Mouse (Mus musculus) lung, postnatal 4 days (tissue): Measurements from ENCODE around the gene Pde7b.

Experiments
- DNase-seq, 2 experiments: peaks; one replicate each; pipeline ENCODE4 v3.0.0; 2021

Gene Pde7b

DNA sequence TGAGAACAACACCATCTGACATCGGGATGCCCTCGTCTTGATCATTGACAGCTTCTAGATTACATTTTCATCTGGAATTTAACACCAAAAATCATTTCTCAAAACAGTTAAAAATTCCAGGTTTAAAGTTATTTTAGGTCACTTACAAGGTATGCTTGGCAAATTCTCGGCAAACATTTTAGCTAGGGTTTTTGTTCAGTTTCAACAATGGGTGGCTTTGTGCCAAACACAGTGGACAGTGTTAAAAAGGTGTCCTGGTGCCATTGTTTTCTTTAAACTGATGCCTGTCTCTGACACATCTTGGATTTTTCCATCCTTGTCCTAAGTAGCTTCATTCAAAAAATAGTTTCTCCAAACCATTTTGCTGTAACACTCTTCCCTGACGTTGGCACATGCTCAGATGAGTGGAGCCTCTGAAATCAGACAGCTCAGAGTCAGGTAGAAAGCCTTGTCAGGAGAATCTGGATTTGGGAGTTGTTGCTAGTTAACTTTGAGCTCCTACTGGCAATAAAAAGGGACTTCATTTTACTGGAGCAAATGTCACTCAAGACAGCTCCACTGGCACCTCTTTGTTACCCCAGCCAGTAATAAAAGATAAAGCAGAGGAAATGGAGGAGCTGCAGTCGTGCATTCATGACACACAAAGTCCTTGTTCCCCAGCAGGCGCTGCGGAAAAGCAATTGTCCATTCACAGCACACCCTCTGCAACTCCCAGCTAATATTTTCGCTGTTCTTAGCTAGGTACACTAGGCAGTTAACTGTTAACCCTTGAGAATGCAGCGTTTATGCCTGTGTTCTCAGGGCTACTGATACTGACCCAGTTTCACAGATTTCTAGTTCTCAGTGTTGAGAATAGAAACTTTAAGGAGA lies 2.0 kb downstream of the Pde7b start:
- peak in 1 of 2 experiments; percentile 12 for DNase-seq

DNA sequence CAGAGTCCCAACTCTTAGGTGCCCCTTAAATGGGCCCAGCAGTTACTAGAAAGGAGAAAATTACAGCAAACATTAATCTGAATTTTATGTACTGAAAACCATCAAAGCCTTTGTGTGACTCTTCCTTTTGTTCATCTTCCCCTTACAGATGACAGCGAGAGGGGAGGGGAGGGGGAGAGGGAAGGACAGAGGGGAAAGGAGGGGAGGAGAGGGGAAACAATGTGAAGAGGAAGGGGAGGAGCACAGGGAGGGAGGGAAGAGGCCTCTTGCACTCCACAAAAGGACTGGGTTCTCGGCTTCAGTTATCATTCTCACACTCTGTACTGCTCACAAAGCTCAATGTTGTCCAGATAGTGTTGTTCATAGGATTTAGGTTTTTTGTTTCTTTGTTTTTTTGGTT lies 5.7 kb downstream of the Pde7b start:
- DNase-seq, result no peak

DNA sequence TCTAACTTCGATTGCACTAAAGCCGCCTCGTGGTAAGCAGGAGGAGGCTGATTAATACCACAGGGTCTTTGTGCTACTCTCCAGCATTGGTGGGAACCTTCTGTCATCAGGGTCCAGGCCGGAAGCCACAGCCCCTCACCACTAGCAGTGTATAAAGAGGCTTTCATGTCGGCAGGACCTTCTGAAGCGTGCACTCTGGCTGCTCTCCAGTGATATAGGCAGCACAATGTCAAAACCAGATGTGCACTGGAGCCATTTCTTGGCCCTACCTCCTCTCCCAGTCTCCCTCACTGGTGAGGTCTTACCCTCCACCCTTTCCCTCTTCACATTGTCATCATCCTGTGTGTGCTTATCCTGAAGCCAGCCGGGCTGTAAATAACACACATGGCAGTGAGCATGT lies 24.2 kb downstream of the Pde7b start:
- DNase-seq, result no peak

DNA sequence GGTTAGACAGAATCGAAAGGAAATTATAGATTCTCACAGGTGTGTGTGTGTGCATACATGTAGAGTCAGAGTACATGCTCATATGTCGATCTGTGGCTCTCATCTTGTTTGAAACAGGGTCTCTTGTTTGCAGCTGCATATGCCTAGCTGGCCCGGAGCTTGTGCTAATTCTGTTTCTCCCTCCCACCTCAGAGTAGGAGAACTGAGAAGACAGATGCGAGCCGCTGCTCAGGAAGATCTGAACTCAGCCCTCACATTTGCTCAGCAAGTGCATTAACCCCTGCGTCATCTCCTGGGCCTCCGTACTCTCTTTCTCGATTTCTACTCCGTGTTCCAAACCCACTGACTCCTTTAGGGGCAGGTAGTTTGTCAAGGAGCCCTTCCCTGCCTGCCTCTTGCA lies 25.0 kb downstream of the Pde7b start:
- DNase-seq, result no peak

DNA sequence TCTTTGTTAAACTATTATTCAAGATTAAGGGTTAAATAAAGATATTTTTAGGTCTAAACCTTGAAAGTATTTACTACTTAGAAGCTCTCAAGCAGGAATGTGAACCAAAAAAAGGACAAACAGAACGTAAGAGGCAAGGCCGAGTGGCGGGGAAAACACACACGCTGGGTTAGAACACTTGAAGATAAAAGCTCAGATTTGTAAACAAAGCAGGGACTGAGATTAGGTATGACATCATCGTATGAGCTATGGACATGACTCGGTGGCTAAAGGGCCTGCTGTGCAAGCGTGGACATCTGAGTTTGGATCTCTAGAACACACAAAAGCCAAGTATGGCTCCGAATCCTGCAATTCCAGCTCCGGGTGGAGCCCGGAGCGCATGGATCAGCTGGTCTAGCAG lies 29.2 kb downstream of the Pde7b start:
- peak; percentile 35 to 75 for DNase-seq

DNA sequence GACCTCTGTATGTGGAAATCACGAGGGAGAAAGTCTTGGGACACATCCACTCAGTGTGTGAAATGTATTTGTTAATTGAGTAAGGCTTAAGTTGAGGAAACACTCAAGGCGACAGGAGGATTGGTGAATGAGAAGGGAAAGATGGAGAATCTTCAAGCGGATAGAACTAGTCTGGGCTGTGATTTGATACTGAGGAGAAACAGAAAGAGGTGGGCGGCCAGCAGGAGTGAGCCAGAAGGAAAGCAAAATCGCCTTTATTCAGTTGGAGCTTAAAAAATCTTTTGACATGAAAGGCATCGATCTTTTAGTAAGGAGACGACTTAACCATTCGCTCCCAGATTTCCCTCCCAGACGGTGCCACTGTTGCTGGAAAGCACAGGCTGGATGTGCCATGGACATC lies 34.9 kb downstream of the Pde7b start:
- no peak for DNase-seq

DNA sequence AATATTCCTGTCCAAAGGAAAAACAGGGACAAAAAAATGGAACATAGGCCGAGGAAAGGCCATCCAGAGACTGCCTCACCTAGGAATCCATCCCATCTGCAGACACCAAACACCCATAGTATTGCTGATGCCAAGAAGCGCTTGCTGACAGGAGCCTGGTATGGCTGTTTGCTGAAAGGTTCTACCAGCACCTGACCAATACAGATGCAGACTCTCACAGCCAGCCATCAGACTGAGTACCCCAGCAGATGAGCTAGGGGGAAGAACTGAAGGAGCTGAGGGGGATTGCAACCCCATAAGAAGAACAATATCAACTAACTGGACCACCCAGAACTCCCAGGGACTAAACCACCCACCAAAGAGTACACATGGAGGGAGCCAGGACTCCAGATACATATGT lies 40.7 kb downstream of the Pde7b start:
- DNase-seq, result no peak

DNA sequence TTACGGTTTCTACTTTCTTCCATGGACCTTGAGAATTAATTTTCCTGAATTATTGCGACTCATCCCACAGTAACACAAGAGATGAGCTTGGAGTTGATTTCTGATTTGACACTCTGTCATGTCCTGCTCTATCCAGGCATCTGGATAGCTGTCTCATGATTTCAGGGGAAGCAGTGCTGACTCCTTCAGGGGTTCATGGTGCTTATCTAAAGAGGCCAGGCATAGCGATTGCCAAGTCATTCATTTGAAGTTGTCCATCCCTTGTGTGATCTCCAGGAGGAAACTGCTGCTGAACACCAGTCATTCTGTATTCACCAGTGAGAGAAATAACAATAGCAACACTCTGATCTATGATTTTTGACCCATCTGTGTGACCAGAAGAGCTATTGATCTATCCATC lies 43.9 kb downstream of the Pde7b start:
- DNase-seq, result no peak

GRCm38 (mm10) chr10:20675321-20675720 lies 49.6 kb downstream of the Pde7b start:
- DNase-seq, result peak; percentile 60 to 68

DNA sequence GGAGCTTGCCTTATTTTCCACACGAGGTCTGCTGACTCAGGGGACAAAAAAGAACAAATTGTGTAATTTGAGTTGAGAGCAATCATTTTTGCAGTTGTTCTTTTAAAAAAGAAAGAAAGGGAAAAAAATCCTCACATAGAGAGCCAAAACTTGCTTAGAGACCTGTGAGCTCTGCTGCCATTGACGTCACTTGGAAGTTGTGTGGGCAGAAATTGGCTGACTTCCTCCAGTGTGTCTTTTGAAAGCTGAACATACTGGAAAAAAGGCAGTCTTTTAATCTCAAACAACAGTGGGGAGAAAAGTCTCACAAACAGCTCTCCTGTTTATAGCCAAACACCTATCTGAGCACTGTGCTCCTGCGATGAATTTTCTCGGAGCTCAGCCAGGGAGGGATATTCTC lies 51.1 kb downstream of the Pde7b start:
- DNase-seq, result no peak

GRCm38 (mm10) chr10:20672591-20672990 lies 52.3 kb downstream of the Pde7b start:
- DNase-seq, result no peak

- DNase-seq, result no peak
Observed at GRCm38 (mm10) chr10:20671621-20672020, 53.3 kb downstream of the Pde7b start.

DNA sequence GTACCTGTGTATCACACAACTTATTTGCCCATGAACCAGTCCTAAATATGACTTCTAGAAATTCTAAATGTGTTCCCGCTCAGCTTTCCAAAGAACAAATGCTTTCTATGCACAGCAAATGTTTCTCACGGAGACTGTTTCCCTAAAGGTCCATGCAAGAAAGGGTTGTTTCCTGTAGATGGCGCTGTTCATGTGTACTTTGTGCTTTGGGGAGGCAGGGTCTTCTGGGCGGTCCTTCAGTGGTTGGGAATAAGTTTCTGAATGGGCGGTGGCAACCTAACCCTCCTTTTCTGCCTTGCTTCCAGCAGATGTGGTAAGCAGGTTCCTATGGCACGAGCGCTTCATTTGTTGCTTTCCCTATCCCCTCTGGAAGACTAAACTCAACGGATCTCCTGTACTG lies 54.3 kb downstream of the Pde7b start:
- DNase-seq, result no peak

- DNase-seq, result peak in 1 of 2 experiments; percentile 25
Observed at GRCm38 (mm10) chr10:20669467-20669866, 55.4 kb downstream of the Pde7b start.

DNA sequence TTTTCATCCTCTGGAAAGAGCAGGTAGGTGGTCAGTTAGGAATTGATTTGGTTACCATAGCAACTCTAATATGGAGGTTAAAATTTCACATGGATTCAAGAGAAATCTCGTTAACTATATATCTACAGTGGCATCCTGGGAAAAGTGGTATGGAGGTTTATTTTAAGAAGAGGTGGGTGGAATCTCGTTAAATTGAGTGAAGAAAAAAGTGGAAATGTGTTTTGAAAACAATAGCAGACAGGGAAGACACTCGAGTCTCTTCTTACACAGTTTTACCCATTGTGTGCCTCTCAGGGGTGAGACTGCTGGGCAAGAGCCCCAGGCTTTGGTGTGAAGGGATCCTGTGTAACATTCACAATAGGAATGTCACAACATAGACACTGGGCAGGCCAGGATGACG lies 56.3 kb downstream of the Pde7b start:
- DNase-seq, result no peak

- no peak for DNase-seq
Observed at GRCm38 (mm10) chr10:20666655-20667054, 58.2 kb downstream of the Pde7b start.

DNA sequence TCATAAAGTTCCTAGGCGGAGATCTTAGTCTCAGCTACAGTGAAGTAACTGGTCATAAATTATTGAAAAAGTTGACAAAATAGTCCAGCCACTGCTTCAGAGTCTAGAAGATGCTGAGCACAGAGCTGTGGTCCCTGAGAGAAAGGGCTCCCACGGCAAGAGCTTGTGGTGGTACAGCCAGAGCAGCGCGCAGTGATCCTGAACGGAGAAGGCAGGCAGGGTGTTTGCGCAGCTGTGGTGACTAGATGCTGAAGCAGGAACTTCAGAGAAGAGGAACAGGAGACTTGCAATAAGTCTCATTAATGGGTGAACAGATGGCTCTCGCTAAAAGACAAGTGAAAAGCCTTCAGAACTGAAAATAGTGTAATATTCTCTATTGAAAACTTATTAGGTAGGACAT lies 61.9 kb downstream of the Pde7b start:
- no peak for DNase-seq

GRCm38 (mm10) chr10:20661684-20662083 lies 63.2 kb downstream of the Pde7b start:
- DNase-seq, result no peak

GRCm38 (mm10) chr10:20659718-20660117 lies 65.2 kb downstream of the Pde7b start:
- no peak for DNase-seq

DNA sequence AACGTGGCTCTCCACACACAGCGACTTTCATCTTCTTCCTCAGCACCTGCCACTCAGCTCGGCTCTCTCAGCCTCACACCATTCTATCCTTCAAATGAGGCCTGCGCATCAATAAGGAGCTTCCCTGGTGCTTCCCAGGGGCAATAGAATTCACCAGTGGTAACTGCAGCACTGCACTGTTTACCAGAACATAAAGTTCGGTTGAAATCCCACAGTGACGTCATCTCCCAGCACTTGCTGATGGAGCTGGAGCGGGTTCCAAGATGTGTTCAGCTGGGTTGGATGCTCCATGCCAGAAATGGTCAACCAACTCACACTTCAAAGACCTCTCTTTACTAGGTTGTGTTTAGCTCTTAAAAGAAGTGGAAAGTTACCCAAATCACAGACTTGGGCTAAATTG lies 65.6 kb downstream of the Pde7b start:
- DNase-seq, result no peak

- no peak for DNase-seq
Observed at GRCm38 (mm10) chr10:20658716-20659115, 66.2 kb downstream of the Pde7b start.

- no peak for DNase-seq
Observed at GRCm38 (mm10) chr10:20657316-20658081, 67.4 kb downstream of the Pde7b start.

GRCm38 (mm10) chr10:20654590-20654989 lies 70.3 kb downstream of the Pde7b start:
- no peak for DNase-seq

DNA sequence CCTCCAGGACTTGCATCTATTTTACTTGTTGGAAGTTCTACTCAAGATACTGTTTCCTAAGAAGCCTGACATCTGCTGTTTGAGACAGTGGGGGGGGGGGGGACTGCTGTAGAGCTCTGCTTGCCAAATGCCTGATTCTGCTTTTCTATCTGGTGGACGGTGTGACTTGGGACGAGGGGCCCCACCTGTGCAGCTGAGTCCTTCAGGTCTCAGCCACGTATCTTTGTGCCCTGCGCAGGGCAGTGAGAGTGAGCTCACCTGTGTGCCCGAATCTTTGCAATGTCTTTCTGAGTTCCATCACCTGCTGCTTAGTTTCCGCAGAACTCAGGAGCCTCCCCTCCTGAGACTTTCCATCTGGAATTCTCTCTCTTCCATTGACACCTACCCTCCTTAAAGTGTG lies 70.7 kb downstream of the Pde7b start:
- no peak for DNase-seq
